Mouse (Mus musculus): ENCODE measurements around the gene Hectd4.
A peak's percentile ranks its signal among the peaks of the same experiment; 100 is the strongest.
"Not testable (repeated sequence)": the region's sequence is repeated elsewhere in the genome, so short reads cannot be mapped to it uniquely, and the experiment has no call there.

The Hectd4 gene

DNA sequence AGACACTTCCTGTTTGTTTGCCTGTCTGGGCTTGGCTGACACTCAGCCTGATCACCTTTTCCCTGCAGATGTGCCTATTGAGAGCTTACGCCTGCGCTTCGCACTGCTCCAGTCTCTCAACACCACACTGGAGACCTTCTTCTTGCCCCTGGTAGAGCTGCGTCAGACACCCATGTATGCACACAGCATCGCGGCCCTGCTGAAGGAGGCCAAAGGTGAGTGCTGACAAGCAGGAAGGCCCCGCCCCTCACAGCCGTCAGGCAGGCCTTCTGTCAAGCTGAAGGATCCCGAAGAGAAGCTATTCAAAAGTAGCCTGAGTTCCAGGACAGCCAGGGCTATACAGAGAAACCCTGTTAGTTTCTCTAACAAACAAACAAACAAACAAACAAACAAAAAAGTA is 139.2 kb downstream of the Hectd4 start:
- no peak for DNase-seq (ENCODE audit: low spot score)

DNA sequence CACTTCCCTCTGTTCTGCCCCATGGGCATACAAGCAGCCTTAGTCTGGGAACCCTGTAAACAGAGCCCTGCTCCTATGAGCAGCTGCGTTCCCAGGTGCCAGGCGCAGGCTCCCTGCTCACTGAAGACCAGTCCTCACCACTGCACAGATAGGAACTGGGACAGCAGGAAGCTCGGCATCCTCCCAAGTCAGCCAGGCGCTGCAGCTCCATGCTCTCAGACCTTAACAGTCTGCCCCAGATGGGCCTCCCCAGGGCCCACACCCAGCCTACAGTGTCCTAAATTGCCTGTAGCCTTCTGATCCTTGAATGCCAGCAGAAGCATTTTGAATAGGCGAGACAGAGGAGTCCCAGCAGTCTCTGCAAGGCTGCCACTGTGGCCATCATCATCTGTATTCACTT is 141.7 kb downstream of the Hectd4 start:
- no peak for DNase-seq (ENCODE audit: low spot score)

DNA sequence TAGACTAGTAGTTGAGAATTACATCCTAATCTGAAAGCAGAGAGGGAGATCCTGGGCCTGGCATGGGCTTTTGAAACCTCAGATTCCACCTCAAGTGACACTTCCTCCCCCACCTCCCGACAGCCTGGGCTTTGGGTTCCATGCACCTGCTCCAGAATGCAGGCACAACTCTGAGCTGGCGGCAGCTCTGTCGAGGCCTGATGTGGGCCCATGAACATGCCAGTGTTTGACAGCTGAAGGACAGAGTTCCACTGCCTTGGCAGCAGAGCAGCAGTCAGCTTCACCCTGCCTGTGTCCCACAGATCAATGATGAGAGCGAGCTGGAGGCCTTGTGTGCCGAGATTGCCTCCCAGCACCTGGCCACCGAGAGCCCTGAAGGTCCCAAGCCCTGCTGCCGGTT is 143.4 kb downstream of the Hectd4 start:
- DNase-seq (ENCODE audit: low spot score): no peak

DNA sequence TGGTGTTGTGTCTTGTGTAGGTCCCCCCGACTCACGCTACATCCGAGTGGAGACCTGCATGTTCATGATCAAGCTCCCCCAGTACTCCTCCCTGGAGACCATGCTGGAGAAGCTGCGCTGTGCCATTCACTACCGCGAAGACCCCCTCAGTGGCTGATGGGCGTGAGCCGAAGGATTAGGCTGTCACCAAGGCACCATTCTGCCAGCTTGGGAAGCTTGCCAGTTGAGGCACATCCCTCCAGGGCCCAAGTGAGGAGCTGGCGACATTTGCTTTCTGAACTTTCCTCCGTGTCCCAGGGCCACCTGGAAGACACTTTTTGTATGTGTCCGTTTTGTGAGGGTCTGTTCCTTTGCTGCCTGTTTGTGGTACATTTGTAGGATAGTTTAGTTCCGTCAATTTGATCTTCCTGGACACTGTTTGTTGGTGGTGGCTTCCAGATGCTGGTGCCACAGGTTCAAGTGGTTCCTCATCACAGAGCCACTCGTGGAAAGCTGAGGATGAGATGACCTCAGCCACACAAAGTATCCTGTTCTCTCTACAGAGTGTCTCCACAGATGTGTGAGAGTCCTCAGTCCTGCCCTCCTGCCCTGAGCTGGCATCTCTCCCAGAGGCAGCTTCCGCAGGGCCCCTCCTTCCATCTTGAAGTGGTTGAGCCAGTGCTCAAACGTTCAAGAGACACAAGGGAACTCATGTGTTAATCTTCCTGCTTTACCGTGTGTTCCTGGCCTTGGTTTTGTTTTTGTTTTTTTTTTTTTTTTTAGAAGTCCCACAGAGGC is 146.6 kb downstream of the Hectd4 start:
- DNase-seq (ENCODE audit: low spot score): no peak

DNA sequence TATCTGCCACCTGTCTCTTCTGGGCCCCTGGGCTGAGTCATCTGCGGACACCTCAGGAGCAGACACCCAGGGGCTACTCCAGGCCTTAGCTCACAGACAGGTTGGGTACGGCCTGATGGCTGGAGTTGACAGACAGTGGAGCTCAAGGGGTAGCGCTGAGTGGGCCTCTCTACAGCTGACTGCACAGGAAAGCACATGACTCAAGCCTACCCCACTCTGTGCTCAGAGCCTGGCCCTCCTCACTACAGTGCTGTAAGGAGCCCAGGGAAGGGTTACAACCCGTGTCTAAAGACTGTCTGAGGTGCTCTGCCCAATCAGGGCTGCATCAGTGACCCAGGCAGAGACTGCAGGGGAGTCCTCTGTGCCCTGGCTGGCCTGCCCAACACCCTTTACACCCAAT is 147.2 kb downstream of the Hectd4 start:
- no peak for DNase-seq (ENCODE audit: low spot score)

DNA sequence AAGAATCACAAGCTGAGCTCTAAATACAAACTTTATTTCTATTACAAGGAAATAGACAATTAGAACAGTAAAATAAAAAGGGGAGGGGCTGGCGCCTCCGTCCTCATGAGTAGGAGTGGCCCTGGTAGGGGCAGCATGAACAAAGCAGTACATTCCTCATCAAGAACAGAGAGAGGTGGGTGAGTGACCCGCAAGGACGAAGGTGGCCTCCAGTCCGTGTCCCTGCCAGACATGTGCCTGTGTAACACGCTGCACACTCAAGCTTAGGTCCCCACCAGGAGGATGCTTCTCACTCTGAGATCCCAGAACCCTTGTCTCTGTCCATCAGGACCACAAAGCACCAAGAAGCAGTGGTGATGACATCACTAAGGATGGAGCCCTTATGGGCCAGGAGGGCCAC is 151.7 kb downstream of the Hectd4 start:
- DNase-seq (ENCODE audit: low spot score): no peak

DNA sequence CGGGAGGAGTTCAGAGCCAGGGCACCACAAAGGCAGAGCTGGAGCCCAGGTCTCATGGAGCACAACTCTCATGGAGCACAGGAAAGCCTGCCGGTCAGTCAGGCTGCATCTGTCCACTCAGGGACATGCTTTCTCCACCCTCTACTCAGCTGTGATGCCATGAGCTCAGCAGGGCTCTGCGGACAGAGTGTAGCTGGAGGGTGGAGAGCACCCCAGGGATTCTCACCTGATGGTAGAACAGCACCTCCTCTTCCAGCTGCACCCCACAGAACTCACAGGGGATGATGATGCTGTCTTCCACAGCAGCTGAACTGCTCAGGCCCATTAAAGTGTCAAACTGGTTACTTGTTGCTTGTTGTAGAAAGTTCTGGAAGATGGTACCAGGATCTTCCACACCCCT is 154.8 kb downstream of the Hectd4 start:
- no peak for DNase-seq (ENCODE audit: low spot score)

DNA sequence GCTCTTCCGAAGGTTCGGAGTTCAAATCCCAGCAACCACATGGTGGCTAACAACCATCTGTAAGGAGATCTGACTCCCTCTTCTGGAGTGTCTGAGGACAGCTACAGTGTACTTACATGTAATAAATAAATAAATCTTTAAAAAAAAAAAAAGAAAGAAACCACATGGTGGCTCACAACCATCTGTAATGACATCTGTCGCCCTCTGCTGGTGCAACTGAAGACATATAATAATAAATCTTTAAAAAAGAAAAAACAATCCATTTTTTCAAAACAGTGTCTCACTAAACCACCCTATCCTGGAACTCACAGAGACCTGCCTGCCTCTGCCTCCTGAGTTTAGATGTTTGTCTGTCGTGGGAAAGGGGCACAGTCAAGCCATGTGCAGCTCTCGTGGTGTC is 157.0 kb downstream of the Hectd4 start:
- not testable (repeated sequence) for DNase-seq (ENCODE audit: low spot score)

DNA sequence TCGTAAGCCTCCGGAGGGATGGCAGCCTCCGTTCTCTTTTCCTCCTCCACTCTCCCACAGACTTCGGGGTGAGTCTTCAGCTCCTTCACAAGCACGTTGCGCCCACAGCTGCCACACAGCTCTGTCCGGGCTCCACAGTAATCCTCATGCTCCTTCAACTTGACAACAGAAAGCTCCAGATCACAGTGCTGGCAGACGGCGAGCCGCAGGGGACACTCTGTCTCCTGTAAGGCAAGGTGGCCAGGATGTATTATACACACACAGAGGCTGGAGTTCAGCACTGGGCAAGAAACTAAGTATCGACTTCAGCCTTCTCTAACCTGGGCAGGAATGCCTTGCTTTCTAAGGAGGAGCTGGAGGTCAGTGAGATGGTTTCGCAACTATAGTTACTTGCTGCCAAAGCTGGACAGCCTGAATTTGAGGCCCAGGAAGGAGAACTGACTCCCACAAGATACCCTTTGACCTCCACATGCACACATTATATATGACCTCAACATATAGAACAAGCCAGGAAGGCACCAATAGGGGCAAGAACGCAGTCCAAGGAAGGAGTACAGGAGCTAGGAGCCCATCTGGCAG is 158.7 kb downstream of the Hectd4 start:
- no peak for DNase-seq (ENCODE audit: low spot score)

DNA sequence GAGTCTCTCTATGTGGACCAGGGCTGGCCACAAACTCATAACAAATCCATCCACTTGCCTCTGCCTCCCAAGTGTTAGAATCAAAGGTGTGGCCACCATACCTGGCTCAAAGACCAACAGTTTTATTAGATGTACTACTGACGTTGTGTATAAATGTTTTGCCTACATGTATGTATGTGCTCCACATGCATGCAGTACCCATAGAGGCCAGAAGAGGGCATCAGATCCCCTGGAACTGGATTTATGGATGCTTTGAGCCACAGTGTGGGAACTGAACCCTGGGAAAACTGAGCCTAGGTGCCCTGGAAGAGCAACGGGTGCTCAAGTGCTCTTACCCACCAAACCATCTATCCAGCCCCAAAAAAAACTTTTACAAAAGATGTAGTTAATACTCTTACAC is 160.7 kb downstream of the Hectd4 start:
- DNase-seq (ENCODE audit: low spot score): no peak

DNA sequence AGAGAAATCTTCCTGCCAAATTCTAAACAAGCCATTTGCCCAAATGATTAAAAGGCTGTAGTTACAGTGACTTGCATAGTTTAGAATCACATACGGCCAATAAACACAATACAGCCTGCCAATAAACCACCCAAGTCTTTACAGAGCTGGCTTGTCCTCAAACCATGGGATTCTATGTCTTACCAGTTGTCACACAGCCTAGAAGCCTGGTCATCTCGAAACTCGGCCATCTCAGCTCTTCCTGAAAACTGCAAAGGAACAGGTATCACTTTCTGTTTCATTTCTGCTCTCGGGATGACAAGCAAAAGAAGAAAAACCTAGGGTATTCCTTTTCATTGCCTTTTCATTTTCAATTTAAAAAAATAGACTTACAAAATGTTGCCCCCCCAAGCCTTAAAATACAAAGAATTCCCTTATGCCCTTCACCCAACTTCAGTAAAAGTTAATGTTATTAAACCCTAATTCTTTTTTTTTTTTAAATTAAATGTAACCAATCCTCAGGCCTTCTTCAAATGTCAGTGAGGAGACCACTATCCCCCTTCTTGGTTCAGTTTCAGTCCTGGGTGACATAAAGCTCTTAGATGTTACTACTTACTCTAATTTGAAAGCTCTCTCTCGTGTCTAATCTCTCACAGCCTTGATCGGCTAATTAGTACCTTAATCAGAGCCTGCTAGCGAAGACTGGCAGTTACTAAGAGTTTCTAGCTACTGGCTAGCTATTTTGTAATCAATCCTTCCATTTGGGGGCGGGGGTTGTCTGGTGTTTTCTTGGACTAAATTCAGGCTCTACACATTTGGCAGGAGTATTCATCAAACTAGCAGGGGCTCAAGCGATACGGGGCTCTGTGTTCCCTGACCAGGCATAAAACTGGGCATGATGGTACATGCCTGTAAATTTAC is 164.1 kb downstream of the Hectd4 start:
- DNase-seq (ENCODE audit: low spot score): no peak

DNA sequence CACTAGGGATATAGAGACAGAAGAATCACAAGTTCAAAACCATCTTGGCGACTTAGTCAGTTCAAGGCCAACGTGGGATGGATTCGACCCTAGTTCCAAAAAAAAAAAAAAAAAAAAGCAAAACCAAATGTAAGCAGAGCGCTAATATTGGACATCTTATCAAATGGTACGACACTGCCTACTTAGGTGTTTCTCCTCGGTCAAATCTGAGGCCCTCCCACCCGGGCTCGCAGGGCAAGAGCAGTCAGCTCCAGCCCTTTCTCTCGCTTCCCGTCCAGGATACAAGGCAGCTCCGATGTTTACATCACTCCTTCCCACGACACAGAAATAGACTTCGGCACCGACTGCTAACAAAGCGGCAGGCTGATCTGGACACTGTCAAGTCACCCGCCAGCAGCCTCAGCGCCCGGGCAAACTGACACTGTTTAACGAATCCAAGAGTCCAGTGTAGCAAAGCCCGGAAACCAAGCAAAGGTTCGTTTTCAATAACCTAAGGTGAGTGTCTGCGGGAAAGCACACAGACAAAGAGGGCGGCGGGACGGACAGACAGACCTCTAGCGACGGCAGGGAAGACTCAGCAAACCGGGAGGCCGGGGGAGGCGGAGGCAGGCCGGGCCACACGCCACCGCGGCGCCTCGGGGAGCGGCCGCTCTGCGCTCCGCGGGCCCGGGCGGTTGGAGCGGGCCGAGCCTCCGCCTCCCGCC is 164.9 kb downstream of the Hectd4 start:
- DNase-seq (ENCODE audit: low spot score): no peak

DNA sequence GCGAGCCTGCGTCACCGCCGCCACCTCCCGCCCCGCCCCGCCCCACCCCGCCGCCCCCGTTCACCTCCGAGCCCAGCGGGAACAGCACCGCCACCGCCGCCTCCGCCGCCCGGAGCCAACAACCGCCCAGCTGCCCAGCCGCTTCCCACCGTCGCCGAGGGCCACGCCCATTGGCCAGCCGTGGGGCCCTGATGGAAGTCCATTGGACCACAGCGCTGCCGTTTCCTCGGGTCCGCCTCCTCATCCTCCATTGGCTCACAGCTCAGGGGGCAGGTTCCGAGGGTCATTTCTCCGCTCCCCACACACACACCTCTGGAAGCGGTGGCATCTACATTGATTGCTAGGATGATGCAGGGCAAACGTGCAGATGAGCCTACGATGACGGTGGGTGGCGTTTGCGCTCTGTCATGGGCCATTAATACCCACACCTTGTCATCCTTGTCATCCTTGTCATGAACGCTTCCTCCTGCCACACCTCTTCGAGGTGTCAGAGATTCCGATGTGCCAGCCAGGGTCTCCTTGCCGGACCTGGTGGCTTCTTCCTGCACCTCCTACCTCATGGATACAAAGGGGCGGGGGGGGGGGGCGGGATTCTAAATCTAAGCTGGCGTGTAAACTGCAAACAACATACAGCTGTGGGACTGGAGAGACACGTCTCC is 165.6 kb downstream of the Hectd4 start, which contains the start of gene Trafd1:
Trafd1 (minus strand) TSS at position 172 of the 659 bp plus-strand sequence.
- DNase-seq (ENCODE audit: low spot score): peak; percentile 88

DNA sequence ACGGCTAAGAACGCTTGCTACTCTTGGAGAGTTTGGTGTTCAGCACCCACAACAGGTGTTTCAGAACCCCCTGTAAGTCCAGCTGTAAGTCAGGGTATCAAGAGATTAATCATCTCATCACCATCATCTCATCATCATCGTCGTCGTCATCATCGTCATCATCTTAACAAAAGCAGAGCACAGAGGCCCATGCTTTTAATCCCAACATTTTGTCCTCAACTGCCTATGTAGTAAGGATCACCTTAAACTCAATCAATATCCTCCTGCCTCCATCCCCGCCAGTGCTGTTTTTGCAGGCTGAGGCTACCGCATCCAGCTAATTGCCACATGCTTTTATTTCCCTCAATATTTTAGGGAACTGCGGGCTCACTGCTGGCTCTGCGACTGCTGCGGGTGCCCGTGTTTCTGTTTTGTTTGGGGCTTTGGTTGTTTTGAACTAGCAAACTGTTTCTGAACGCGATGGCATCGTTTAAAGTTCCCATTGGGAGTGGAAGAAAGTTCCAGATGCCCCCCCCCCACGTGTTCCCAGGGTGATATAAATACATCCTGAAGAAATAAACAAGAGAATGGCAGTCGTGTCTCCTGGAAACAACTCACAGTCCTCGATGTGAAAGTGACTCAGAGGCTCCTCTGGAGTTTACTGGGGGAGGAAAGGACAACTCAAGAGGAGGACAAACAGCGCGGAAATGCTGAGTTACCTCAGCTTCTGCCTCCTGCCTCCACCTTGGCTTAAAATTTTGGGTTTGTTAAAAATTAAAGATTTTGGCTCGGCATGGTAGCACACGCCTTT is 166.3 kb downstream of the Hectd4 start:
- no peak for DNase-seq (ENCODE audit: low spot score)

DNA sequence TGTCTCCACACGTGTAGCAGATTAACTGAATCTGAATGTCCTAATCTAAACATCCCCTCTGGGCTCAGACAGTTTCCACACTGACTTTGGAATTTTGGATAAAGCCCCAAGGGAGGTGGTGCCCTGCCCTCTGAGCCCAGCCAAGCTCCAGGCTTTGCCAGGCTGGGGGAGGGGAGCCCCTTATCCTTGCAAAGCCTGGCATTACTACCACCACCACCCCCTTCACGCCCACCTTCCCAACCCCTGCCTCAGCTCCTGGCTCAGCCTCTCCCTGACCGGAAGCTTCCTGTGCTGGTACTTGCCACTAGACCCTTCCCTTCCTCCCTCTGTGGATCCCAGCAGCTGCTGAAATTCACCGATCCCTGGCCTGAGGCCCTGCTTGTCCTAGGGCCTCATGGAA is 167.1 kb downstream of the Hectd4 start:
- DNase-seq (ENCODE audit: low spot score): no peak

DNA sequence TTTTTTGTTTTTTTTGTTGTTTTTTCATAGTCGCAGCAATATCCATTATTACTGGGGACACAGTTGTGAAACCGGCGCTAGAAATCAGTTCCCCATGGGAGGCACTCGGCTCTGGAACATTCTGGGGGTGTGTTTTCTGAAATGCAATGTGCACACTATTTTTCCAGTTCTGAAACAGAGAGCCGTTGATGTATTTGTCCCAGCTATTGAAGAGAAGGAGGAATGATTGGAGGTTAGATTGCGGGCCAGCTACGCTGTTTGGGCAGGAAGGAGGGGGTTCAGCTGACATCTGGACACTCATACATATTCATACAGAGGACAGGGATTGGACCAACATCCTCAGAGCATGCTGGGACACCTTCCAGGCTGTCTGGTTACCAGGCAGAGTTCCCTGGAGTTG is 169.1 kb downstream of the Hectd4 start:
- DNase-seq (ENCODE audit: low spot score): no peak

DNA sequence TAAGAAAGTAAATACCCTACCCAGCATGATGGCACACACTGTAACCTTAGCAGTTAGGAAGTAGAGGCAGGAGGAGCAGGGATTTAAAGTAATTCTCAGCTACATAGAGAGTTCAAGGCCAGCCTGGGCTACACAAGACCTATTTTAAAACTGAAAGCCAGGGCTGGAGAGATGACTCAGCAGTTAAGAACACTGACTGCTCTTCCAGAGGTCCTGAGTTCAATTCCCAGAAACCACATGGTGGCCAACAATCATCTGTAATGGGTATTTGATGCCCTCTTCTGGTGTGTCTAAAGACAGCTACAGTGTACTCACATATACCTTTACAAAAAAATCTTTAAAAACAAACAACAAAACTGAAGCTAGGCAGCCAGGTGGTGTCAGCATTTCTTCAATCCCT is 169.7 kb downstream of the Hectd4 start:
- DNase-seq (ENCODE audit: low spot score): no peak

DNA sequence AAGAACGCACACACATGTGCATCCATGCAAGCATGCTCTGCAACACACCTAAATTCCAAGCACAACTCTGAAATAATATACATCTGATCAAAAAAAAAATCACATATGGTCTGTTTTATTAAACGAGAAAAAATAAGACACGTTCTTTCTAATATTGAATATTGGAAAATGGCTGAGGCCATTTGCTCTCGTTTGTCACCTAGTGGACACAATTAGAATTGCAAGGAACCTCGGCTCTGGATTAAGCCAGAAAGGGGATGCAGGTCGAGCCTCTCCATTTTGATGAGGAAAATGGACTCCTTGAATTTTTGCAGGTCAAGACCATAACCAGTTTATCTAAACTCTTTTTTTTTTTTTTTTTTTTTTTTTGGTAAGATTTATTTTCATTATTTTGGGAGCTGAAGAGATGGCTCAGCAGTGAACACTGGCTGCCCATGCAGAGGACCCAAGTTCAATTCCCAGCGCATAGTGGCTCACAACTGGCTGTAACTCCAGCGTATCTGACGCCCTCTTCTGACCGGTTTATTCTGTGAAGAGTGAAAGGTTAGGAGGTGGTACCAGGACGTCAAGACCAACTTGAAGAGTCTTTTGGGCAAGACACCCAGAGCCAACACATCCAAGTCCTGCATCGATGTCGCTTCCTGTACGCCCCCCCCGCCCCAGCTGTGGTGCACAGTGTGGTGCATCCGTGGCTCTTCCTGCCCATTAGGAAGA is 172.8 kb downstream of the Hectd4 start:
- peak; percentile 46 for DNase-seq (ENCODE audit: low spot score)

DNA sequence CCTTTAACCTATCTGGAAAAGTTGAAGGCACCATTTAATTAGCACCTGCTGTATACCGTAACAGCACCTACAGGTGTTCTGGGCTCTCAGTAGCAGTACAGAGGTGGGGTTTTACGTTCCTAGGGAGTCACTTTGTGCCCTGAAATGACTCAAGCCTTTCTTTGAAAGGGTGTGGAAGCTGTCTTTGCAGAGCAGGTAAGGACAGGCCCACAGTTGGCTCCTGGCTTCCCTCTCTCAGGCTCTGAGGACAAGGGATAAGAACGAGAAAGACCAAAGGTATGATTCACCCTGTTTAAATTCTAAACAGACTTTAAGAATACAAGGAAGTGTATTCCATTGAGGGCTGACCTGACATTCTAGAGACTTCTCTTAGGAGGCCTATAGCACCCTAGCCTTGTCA is 173.4 kb downstream of the Hectd4 start:
- DNase-seq (ENCODE audit: low spot score): no peak

DNA sequence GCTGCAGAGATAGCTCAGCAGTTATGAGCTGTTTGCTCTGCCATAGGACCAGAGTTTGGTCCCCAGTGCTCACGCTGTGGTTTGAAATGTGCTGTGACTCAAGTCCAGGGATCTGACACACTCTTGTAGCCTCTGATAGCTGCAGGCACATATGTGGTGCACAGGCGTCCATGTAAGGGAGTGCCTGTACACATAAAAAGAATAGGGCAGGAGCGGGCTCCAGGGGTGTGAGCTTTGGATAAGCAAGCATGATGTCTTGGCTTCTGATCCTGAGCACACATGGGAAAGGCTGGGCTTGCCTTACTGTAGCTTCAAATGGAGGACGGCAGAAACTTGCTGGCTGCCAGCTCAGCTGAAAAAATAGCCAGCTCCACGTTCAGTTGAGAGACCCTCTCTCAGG is 175.6 kb downstream of the Hectd4 start:
- DNase-seq (ENCODE audit: low spot score): no peak

Data from ovary, postnatal 14 days (tissue).